Comparison of ENCODE assay signal across 8 mouse cellular contexts in the genomic region with DNA sequence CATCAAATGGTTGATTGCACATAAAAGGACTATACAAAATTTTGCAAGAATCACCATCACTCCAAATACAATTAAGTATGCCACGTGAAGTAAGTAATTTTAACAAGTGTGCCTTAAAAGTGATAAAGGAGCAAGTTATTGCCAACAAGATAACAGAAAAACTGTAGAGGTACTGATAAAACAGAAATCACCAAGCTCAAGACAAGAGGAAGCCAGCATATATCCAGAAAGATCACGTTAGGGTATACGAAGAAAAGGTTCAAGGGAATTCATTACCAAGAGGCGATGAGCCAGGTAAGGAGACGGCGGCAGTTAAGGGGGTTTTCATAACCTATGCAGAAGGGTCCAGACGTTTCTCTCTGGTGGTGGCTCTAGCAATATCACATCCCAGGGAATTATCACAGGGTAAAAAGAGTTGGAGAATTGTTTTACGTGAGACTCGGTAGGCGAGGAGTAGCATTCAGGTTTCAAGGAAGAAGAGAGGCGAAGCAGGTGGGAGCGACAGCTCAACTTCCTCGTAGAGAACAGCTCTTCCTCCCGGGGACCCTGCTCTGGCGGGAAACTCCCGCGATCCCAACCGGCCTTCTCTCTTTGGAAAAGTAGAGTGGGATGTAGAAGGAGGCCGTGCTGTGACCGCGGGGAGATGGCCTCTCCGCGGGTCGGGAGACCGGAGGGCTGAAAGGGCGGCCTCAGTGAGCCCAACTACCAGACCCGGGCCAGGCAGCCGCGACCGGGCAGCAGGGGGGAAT. TPM values are rescaled to one million over a fixed set of nuclear protein-coding genes. Genes with fewer than 3 reads are reported as not detected.
DNase-seq lines count a peak whose midpoint lies in the region; ATAC-seq and TF ChIP-seq lines count a peak whose summit lies in the region.

A gene (plus strand): TSS at position 218 of the 749 bp plus-strand sequence.

- no peaks in the 10 kb centered on the region for H3K27me3 ChIP-seq in forebrain, embryonic 14.5 days (replicated peaks; ENCODE audit: control insufficient read depth, insufficient read depth, low read length)
- no peaks in the 10 kb centered on the region for H3K27me3 ChIP-seq in hindbrain, embryonic 11.5 days (ENCODE audit: control insufficient read depth, insufficient read depth, low read length)
- H3K27me3 ChIP-seq in liver, embryonic 15.5 days = no peaks in the 10 kb centered on the region

- no peaks in the 10 kb centered on the region for H3K9me3 ChIP-seq in forebrain, embryonic 14.5 days (replicated peaks; ENCODE audit: control insufficient read depth, low read length)
- no peaks in the 10 kb centered on the region for H3K9me3 ChIP-seq in hindbrain, embryonic 11.5 days (ENCODE audit: control insufficient read depth, low read length)
- no peaks in the 10 kb centered on the region for H3K9me3 ChIP-seq in liver, embryonic 15.5 days (replicated peaks)

- no peaks in the 10 kb centered on the region; the same call in 1 of the 2 replicates for H3K4me1 ChIP-seq in forebrain, embryonic 14.5 days (ENCODE audit: control insufficient read depth, insufficient read depth, low read length)
- peaks cover 4% of the 10 kb centered on the region; the same call in 1 of the 2 replicates for H3K4me1 ChIP-seq in hindbrain, embryonic 11.5 days (replicated peaks; ENCODE audit: control insufficient read depth, insufficient read depth, low read length)
- H3K4me1 ChIP-seq in liver, embryonic 15.5 days (replicated peaks) = peaks cover 33% of the 10 kb centered on the region

- H3K27ac ChIP-seq in layer of hippocampus, adult 2 months = peak within 1 kb of the TSS; percentile 97
- H3K27ac ChIP-seq in forebrain, embryonic 14.5 days (ENCODE audit: low read depth, low read length) = peak within 1 kb of the TSS; percentile 94
- H3K27ac ChIP-seq in hindbrain, embryonic 11.5 days (ENCODE audit: low read depth, low read length) = peak within 1 kb of the TSS; percentile 95
- H3K27ac ChIP-seq in liver, embryonic 15.5 days (replicated peaks) = peak within 1 kb of the TSS; percentile 96

- peak within 1 kb of the TSS; percentile 66 for H3K4me2 ChIP-seq in forebrain, embryonic 14.5 days (ENCODE audit: low read length)
- peak within 1 kb of the TSS; percentile 65 for H3K4me2 ChIP-seq in hindbrain, embryonic 11.5 days (replicated peaks; ENCODE audit: low read depth, low read length)
- peak within 1 kb of the TSS; percentile 76 for H3K4me2 ChIP-seq in liver, embryonic 15.5 days

- peak within 1 kb of the TSS; percentile 89 for H3K9ac ChIP-seq in forebrain, embryonic 14.5 days (ENCODE audit: low read length)
- H3K9ac ChIP-seq in hindbrain, embryonic 11.5 days (ENCODE audit: low read depth, low read length) = peak within 1 kb of the TSS; percentile 84
- peak within 1 kb of the TSS; percentile 90 for H3K9ac ChIP-seq in liver, embryonic 15.5 days

- ATAC-seq in forebrain, embryonic 14.5 days = no peak
- peak; percentile 31; the same call in 1 of the 2 replicates for ATAC-seq in hindbrain, embryonic 11.5 days (ENCODE audit: low FRiP score)
- peak; percentile 7; the same call in 1 of the 2 replicates for ATAC-seq in liver, embryonic 15.5 days (ENCODE audit: insufficient read depth)
- ATAC-seq in inflammation-experienced regulatory T-cells, adult 6 months = no peak

- no peak for TF ChIP-seq CTCF in layer of hippocampus, adult 2 months (conservative IDR thresholded peaks at IDR 0.05)

- H3K36me3 ChIP-seq in forebrain, embryonic 14.5 days (ENCODE audit: control insufficient read depth, insufficient read depth, low read length) = peaks cover 4% of the 10 kb centered on the region; the same call in 1 of the 2 replicates
- no peaks in the 10 kb centered on the region for H3K36me3 ChIP-seq in hindbrain, embryonic 11.5 days (ENCODE audit: control insufficient read depth, insufficient read depth, low read length)
- H3K36me3 ChIP-seq in liver, embryonic 15.5 days (replicated peaks) = peaks cover 32% of the 10 kb centered on the region

- DNase-seq in layer of hippocampus, adult 2 months (ENCODE audit: low spot score in 2 of 2) = peak in 1 of 2 experiments; percentile 23
- DNase-seq in layer of hippocampus, adult 9-11 months = no peak
- no peak for DNase-seq in adrenal gland, postnatal 10 days
- DNase-seq in forebrain, embryonic 14.5 days (ENCODE audit: low spot score) = no peak
- DNase-seq in hindbrain, embryonic 11.5 days (ENCODE audit: low spot score) = peak; percentile 10
- no peak for DNase-seq in kidney, postnatal 10 days

- under 1% methylated on average over 25 of the region's 30 CpGs for WGBS in forebrain, embryonic 14.5 days
- under 1% methylated on average over 30 of the region's 30 CpGs for WGBS in hindbrain, embryonic 11.5 days
- under 1% methylated on average over 27 of the region's 30 CpGs for WGBS in liver, embryonic 15.5 days (ENCODE audit: insufficient replicate concordance)

- peak within 1 kb of the TSS; percentile 98 for H3K4me3 ChIP-seq in layer of hippocampus, adult 2 months
- H3K4me3 ChIP-seq in forebrain, embryonic 14.5 days (ENCODE audit: low read depth, low read length) = peak within 1 kb of the TSS; percentile 90
- peak within 1 kb of the TSS; percentile 76 for H3K4me3 ChIP-seq in hindbrain, embryonic 11.5 days (ENCODE audit: low read depth, low read length)
- H3K4me3 ChIP-seq in liver, embryonic 15.5 days (replicated peaks) = peak within 1 kb of the TSS; percentile 80

RNA-seq across cellular contexts. Expression of the gene that starts here (rescaled TPM):
- total RNA-seq in layer of hippocampus, adult 2 months (2021) = 100 to 1,000 TPM; 333 to 349 TPM
- total RNA-seq in adrenal gland, postnatal 10 days (2021) = 100 to 1,000 TPM in 1 of 2 experiments, 10 to 100 TPM in 1; 77.0 to 168 TPM
- polyA plus RNA-seq in forebrain, embryonic 14.5 days (2014; fragmentation: Nextera tagmentation; extraction: Ambion mirVana) = 65.0 and 73.6 TPM in 2 replicates
- polyA plus RNA-seq in hindbrain, embryonic 11.5 days (2014; fragmentation: Nextera tagmentation; extraction: Ambion mirVana) = 32.1 and 32.6 TPM in 2 replicates
- 22.2 and 24.3 TPM in 2 replicates for polyA plus RNA-seq in liver, embryonic 15.5 days (2015; fragmentation: Nextera tagmentation; extraction: Ambion mirVana)
- polyA plus RNA-seq in inflammation-experienced regulatory T-cells, adult 6 months (2017; shearing (Covaris generic)) = 1 to 10 TPM; 4.9 to 5.6 (median 5.2) TPM

Comparison
In these comparisons a context has a peak if more than half of its experiments do, and no peak if none do; other contexts are left out.
1. ATAC-seq: peak in hindbrain, embryonic 11.5 days (single experiment) and liver, embryonic 15.5 days (single experiment); none in forebrain, embryonic 14.5 days (single experiment) and inflammation-experienced regulatory T-cells, adult 6 months (single experiment).
2. Peak in every context shown above with its lines, with median percentiles within 50 percentile points of each other: H3K27ac ChIP-seq, H3K4me3 ChIP-seq, H3K4me2 ChIP-seq and H3K9ac ChIP-seq.